Comparison of ENCODE assay signal across 26 mouse cellular contexts in the genomic region with DNA sequence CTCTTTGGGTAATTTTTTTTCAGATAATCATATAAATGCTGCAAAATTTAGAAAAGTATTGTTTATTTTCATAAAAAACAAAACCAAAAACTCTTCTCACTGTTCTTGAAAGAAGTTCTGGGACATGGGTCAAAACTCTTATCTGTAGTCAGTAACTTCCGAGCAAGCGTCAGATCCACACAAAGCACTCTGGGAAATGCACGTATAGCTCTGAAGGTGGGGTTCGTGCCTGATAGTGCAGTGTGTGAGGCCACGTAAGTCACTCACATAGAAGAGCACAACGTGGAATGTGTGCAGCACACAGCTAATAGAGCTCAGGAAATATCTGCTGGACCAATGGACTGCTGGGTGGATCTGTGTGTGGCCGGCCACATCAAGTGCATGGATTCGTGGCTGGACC. TPM values are rescaled to one million over a fixed set of nuclear protein-coding genes. Genes with fewer than 3 reads are reported as not detected.
A peak's percentile ranks its signal among the peaks of the same experiment; 100 is the strongest.
DNase-seq lines count a peak whose midpoint lies in the region; ATAC-seq and TF ChIP-seq lines count a peak whose summit lies in the region.
"Had no signal": no experiment of that assay in that cellular context is flagged by ENCODE, and none has a peak within 500 bp of the region (broad histone marks: within the 10 kb centered on the region; RNA-seq: fewer than 3 reads in every experiment).

No protein-coding gene starts in this region.

- no peak overlapping the region for H3K9ac ChIP-seq in heart, embryonic 11.5 days (ENCODE audit: low read depth, low read length)
- no peak overlapping the region for H3K9ac ChIP-seq in lung, embryonic 16.5 days (ENCODE audit: low read length)
- H3K9ac ChIP-seq in stomach, postnatal 0 days (ENCODE audit: low read length), result no peak overlapping the region
- H3K9ac ChIP-seq: forebrain, embryonic 15.5 days; hindbrain, embryonic 13.5 days; liver, embryonic 14.5 days had no signal

- TF ChIP-seq POLR2A in kidney, adult 2 months (IDR thresholded peaks at IDR 0.05; ENCODE audit: low read depth, low read length), result no peak

- DNase-seq in heart, adult 9 months (ENCODE audit: low spot score in 2 of 2), result no peak
- DNase-seq in kidney, adult 2 months, result no peak
- DNase-seq in kidney, postnatal 25 days, result no peak
- DNase-seq in lung, postnatal 14 days, result no peak
- DNase-seq in stomach, postnatal 0 days (ENCODE audit: low spot score), result no peak
- DNase-seq in urinary bladder, postnatal 10 days (ENCODE audit: low spot score), result no peak
- DNase-seq: adrenal gland, postnatal 36 days; cerebellum, adult 11-12 months; cerebellum, postnatal 25 days; embryo, embryonic 11 days; gastrocnemius, postnatal 36 days; layer of hippocampus, adult 9-11 months; left cerebral cortex, postnatal 4 days; lung, postnatal 10 days; right cerebral cortex, postnatal 25 days had no signal

- peaks cover 20% of the 10 kb centered on the region for H3K4me1 ChIP-seq in heart, embryonic 11.5 days (ENCODE audit: control insufficient read depth, insufficient read depth, low read length)
- no peaks in the 10 kb centered on the region for H3K4me1 ChIP-seq in kidney, adult 2 months (ENCODE audit: control insufficient read depth, insufficient read depth, low read length)
- H3K4me1 ChIP-seq in lung, embryonic 16.5 days (replicated peaks; ENCODE audit: control insufficient read depth, insufficient read depth, low read length), result peaks cover 49% of the 10 kb centered on the region
- H3K4me1 ChIP-seq in stomach, postnatal 0 days (replicated peaks; ENCODE audit: control insufficient read depth, insufficient read depth), result peaks cover 3% of the 10 kb centered on the region; the same call in 1 of the 2 replicates

- WGBS in heart, embryonic 11.5 days (ENCODE audit: insufficient replicate concordance), result 60% methylated on average over 8 of the region's 8 CpGs
- WGBS in kidney, adult 2 months, result 71% methylated on average over 8 of the region's 8 CpGs
- WGBS in lung, embryonic 16.5 days, result 50% methylated on average over 8 of the region's 8 CpGs
- WGBS in stomach, postnatal 0 days, result 56% methylated on average over 8 of the region's 8 CpGs

- H3K4me2 ChIP-seq in heart, embryonic 11.5 days, result no peak overlapping the region
- H3K4me2 ChIP-seq in lung, embryonic 16.5 days (ENCODE audit: low read depth, low read length), result no peak overlapping the region
- no peak overlapping the region for H3K4me2 ChIP-seq in stomach, postnatal 0 days (replicated peaks; ENCODE audit: low read depth)
- H3K4me2 ChIP-seq: forebrain, embryonic 15.5 days; heart, embryonic 12.5 days; hindbrain, embryonic 13.5 days had no signal

- no peak for TF ChIP-seq CTCF in kidney, adult 2 months (conservative IDR thresholded peaks at IDR 0.05; ENCODE audit: insufficient read depth, insufficient read length, low read depth, low read length)
- no peak for TF ChIP-seq CTCF in stomach, postnatal 0 days (IDR thresholded peaks at IDR 0.05; ENCODE audit: low read depth)

- H3K36me3 ChIP-seq in heart, embryonic 11.5 days (ENCODE audit: control insufficient read depth, insufficient read depth, low read length), result no peaks in the 10 kb centered on the region
- no peaks in the 10 kb centered on the region for H3K36me3 ChIP-seq in kidney, adult 2 months (ENCODE audit: control insufficient read depth, insufficient read depth, low read length)
- H3K36me3 ChIP-seq in lung, embryonic 16.5 days (ENCODE audit: control insufficient read depth, insufficient read depth, low read length), result no peaks in the 10 kb centered on the region
- no peaks in the 10 kb centered on the region for H3K36me3 ChIP-seq in stomach, postnatal 0 days (ENCODE audit: control insufficient read depth, insufficient read depth, low read length)
- H3K36me3 ChIP-seq: heart, embryonic 12.5 days had no signal

- no peaks in the 10 kb centered on the region; the same call in 1 of the 2 replicates for H3K9me3 ChIP-seq in heart, embryonic 11.5 days (replicated peaks; ENCODE audit: control insufficient read depth, low read length)
- H3K9me3 ChIP-seq in lung, embryonic 16.5 days (ENCODE audit: control insufficient read depth, low read length), result no peaks in the 10 kb centered on the region
- no peaks in the 10 kb centered on the region for H3K9me3 ChIP-seq in stomach, postnatal 0 days (ENCODE audit: control insufficient read depth, low read length)
- H3K9me3 ChIP-seq: forebrain, embryonic 15.5 days; G1E; heart, embryonic 12.5 days; hindbrain, embryonic 13.5 days had no signal

- TF ChIP-seq EP300 in stomach, postnatal 0 days (optimal IDR thresholded peaks at IDR 0.05), result no peak

- no peak overlapping the region for H3K4me3 ChIP-seq in heart, embryonic 11.5 days (ENCODE audit: low read depth, low read length)
- no peak overlapping the region for H3K4me3 ChIP-seq in kidney, adult 2 months (ENCODE audit: insufficient read depth, low read depth, low read length)
- no peak overlapping the region for H3K4me3 ChIP-seq in lung, embryonic 16.5 days (ENCODE audit: low read length)
- no peak overlapping the region for H3K4me3 ChIP-seq in stomach, postnatal 0 days (ENCODE audit: low read depth, low read length)
- H3K4me3 ChIP-seq: erythroblast, embryonic 14.5 days; forebrain, embryonic 15.5 days; heart, embryonic 12.5 days; hindbrain, embryonic 13.5 days; left cerebral cortex, adult 2 months had no signal

- 0 out of 2 replicates have a peak overlapping the region, but pooled peaks have one; percentile 24 for H3K27ac ChIP-seq in heart, embryonic 11.5 days (ENCODE audit: low read depth, low read length)
- H3K27ac ChIP-seq in kidney, adult 2 months (ENCODE audit: insufficient read depth, low read depth, low read length), result 0 out of 2 replicates have a peak overlapping the region, but pooled peaks have one; percentile 4
- H3K27ac ChIP-seq in lung, embryonic 16.5 days (ENCODE audit: low read length), result peak overlapping the region; percentile 78
- H3K27ac ChIP-seq in stomach, postnatal 0 days (replicated peaks), result no peak overlapping the region
- H3K27ac ChIP-seq: forebrain, embryonic 15.5 days; hindbrain, embryonic 13.5 days; left cerebral cortex, adult 2 months; liver, embryonic 14.5 days had no signal

- ATAC-seq in heart, embryonic 11.5 days (replicated peaks; ENCODE audit: insufficient number of reproducible peaks, low FRiP score, low TSS enrichment), result no peak
- ATAC-seq in lung, embryonic 16.5 days (ENCODE audit: low read depth), result no peak
- peak; percentile 38 for ATAC-seq in stomach, postnatal 0 days (ENCODE audit: low FRiP score, low TSS enrichment)
- ATAC-seq: forebrain, embryonic 15.5 days; inflammation-experienced regulatory T-cells, adult 6 months; midbrain, embryonic 16.5 days had no signal

- H3K27me3 ChIP-seq in heart, embryonic 11.5 days (ENCODE audit: control insufficient read depth, insufficient read depth, low read length), result no peaks in the 10 kb centered on the region
- H3K27me3 ChIP-seq in kidney, adult 2 months (replicated peaks; ENCODE audit: control insufficient read depth, insufficient read depth, low read length), result no peaks in the 10 kb centered on the region
- no peaks in the 10 kb centered on the region for H3K27me3 ChIP-seq in lung, embryonic 16.5 days (ENCODE audit: control insufficient read depth, insufficient read depth, low read depth, low read length)
- H3K27me3 ChIP-seq in stomach, postnatal 0 days (ENCODE audit: control insufficient read depth, insufficient read depth, low read length), result no peaks in the 10 kb centered on the region
- H3K27me3 ChIP-seq: forebrain, embryonic 15.5 days; heart, embryonic 12.5 days; hindbrain, embryonic 13.5 days had no signal

RNA-seq across cellular contexts. Expression of a gene that starts 13.2 kb away (rescaled TPM):
- polyA plus RNA-seq in heart, embryonic 11.5 days (2014; fragmentation: Nextera tagmentation; extraction: Ambion mirVana), result 34.2 and 48.8 TPM in 2 replicates
- 3.7 and 6.9 TPM in 2 replicates for polyA plus RNA-seq in kidney, adult 2 months (2012; rRNA removed)
- 55.4 and 58.8 TPM in 2 replicates for polyA plus RNA-seq in lung, embryonic 16.5 days (2015; fragmentation: Nextera tagmentation; extraction: Ambion mirVana)
- polyA plus RNA-seq in stomach, postnatal 0 days (2015; fragmentation: Nextera tagmentation; extraction: Ambion mirVana), result 24.4 and 27.8 TPM in 2 replicates

RNA-seq across cellular contexts. Expression of a gene that starts 13.4 kb away (rescaled TPM):
- polyA plus RNA-seq in heart, embryonic 11.5 days (2014; fragmentation: Nextera tagmentation; extraction: Ambion mirVana), result 201 and 210 TPM in 2 replicates
- 136 and 225 TPM in 2 replicates for polyA plus RNA-seq in kidney, adult 2 months (2012; rRNA removed)
- 196 and 198 TPM in 2 replicates for polyA plus RNA-seq in lung, embryonic 16.5 days (2015; fragmentation: Nextera tagmentation; extraction: Ambion mirVana)
- polyA plus RNA-seq in stomach, postnatal 0 days (2015; fragmentation: Nextera tagmentation; extraction: Ambion mirVana), result 172 and 179 TPM in 2 replicates
